Mouse (Mus musculus) heart, embryonic 15.5 days (tissue): ENCODE measurements around the gene Olfm2. TPM values are rescaled to one million over a fixed set of nuclear protein-coding genes. Genes with fewer than 3 reads are reported as not detected.

Experiments used
- ATAC-seq: fragments of 200-750 bp; cut with Nextera tagmentation; replicated peaks from 2 replicates; pipeline ENCODE4 v1.8.0; 2017; ENCODE audit warnings: low read depth, moderate TSS enrichment; ENCODE audit not compliant: insufficient number of reproducible peaks, insufficient read depth, low FRiP score
- H3K27ac ChIP-seq: fragments of 300-500 bp; sonication (generic); 2 replicates; pipeline ENCODE4 v1.5.1; 2015; ENCODE audit warnings: mild to moderate bottlenecking, inconsistent platforms
- H3K27me3 ChIP-seq: fragments of 300-500 bp; sonication (generic); 2 replicates; pipeline ENCODE4 v1.6.1; 2015; ENCODE audit warnings: inconsistent platforms
- H3K36me3 ChIP-seq: fragments of 300-500 bp; sonication (generic); 2 replicates; pipeline ENCODE4 v1.6.1; 2015; ENCODE audit warnings: mild to moderate bottlenecking, inconsistent platforms
- H3K4me1 ChIP-seq: fragments of 300-500 bp; sonication (generic); replicated peaks from 2 replicates; pipeline ENCODE4 v1.6.1; 2015; ENCODE audit warnings: inconsistent platforms
- H3K4me2 ChIP-seq: fragments of 300-500 bp; sonication (generic); 2 replicates; pipeline ENCODE4 v1.6.1; 2015; ENCODE audit warnings: inconsistent platforms, mild to moderate bottlenecking, moderate library complexity
- H3K4me3 ChIP-seq: fragments of 300-500 bp; sonication (generic); 2 replicates; pipeline ENCODE4 v1.5.1; 2015; ENCODE audit warnings: mild to moderate bottlenecking, inconsistent platforms
- H3K9ac ChIP-seq: fragments of 300-500 bp; sonication (generic); 2 replicates; pipeline ENCODE4 v1.6.1; 2015; ENCODE audit warnings: mild to moderate bottlenecking, inconsistent platforms
- H3K9me3 ChIP-seq: fragments of 300-500 bp; sonication (generic); replicated peaks from 2 replicates; pipeline ENCODE4 v1.6.1; 2016; ENCODE audit warnings: inconsistent platforms
- WGBS: fragments of 180-500 bp; shearing (Covaris S2); methylation state at CpG from one replicate; pipeline ENCODE4 v1.1.7; 2015; ENCODE audit warnings: mixed read lengths; 5-methylcytosine and 5-hydroxymethylcytosine counted together
- polyA plus RNA-seq: library from polyadenylated mRNA; unstranded; fragments of >200 nt; fragmentation: Nextera tagmentation; extraction: Ambion mirVana; gene quantifications from 2 replicates; pipeline ENCODE4 v1.2.1, GENCODE M21; 2015

Gene Olfm2
- polyA plus RNA-seq, 1 experiment from 2014 or later: 1.00 TPM

DNA sequence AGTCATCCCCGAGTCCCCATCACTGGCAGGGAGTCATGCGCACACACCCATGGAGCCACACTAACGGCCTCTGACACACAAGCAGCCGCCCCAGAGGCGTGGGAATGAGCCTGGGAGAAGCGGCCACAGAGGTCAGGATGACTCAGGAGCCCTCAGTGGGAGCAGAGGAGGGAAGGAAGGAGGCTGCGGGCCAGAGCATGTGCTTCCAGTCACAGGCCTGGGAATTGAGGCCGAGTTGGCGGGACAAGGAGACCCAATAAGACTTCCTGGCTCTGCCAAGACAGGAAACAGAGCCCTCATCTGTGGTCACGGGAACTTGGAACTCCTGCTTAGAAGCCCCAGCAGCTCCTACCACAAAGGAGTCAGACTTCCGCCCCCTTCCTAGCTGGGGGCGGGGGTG lies 14.7 kb upstream of the Olfm2 start:
- H3K4me3 ChIP-seq: no peak overlapping the region
- H3K36me3 ChIP-seq: no peaks in the 10 kb centered on the region
- 44% methylated on average over 12 of the region's 12 CpGs for WGBS
- no peak overlapping the region for H3K4me2 ChIP-seq
- no peak overlapping the region for H3K27ac ChIP-seq
- no peaks in the 10 kb centered on the region for H3K9me3 ChIP-seq
- no peaks in the 10 kb centered on the region for H3K4me1 ChIP-seq
- peak; percentile 73 for ATAC-seq
- no peaks in the 10 kb centered on the region; the same call in 1 of the 2 replicates for H3K27me3 ChIP-seq
- H3K9ac ChIP-seq: no peak overlapping the region

DNA sequence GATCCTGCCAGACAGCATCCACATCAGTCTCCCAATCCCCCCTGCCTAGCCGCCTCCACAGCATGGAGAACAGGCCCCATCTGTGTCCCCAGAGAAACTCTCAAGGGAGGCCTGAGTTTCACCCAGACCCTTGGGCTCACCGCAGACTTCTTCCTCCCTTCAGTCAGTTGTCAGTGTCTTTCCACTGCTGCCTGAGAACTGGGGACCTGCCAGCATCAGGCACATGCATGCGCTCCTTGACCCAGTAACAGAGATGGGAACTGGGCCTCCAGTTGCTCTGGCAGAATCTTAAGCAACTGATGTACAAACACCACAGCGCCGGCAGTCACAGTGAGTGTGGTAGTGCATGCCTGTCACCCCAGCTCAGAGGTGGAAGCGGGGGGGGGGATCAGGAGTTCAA lies 12.7 kb upstream of the Olfm2 start:
- H3K4me2 ChIP-seq: no peak overlapping the region
- H3K27me3 ChIP-seq: no peaks in the 10 kb centered on the region; the same call in 1 of the 2 replicates
- H3K4me1 ChIP-seq: no peaks in the 10 kb centered on the region
- 82% methylated on average over 6 of the region's 6 CpGs for WGBS
- H3K4me3 ChIP-seq: no peak overlapping the region
- H3K9me3 ChIP-seq: no peaks in the 10 kb centered on the region
- no peak overlapping the region for H3K9ac ChIP-seq
- no peak overlapping the region for H3K27ac ChIP-seq
- ATAC-seq: no peak
- H3K36me3 ChIP-seq: no peaks in the 10 kb centered on the region

DNA sequence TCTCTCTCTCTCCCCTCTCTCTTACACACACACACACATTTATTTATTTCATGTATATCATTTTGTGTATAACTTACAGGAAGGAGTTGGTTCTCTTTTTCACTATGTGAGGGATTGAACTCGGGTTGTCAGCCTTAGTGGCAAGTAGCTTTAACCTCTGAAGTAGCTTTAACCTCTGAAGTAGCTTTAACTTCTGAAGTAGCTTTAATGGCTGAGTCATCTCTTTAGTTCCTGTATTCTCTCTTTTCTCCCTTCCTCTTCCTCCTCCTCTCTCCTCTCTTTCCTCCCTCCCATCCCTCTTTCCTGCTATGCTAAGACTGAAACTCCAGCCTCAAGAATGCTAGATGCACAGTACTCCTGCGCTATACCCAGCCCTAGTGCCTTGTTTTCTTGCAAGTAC lies 12.1 kb upstream of the Olfm2 start:
- Histone ChIP-seq H3K4me3 (no peak overlapping the region), H3K36me3 (no peaks in the 10 kb centered on the region), H3K4me2 (no peak overlapping the region), H3K9me3 (no peaks in the 10 kb centered on the region), H3K9ac (no peak overlapping the region), H3K27me3 (no peaks in the 10 kb centered on the region; the same call in 1 of the 2 replicates), H3K4me1 (no peaks in the 10 kb centered on the region), H3K27ac (no peak overlapping the region)
- ATAC-seq: no peak
- WGBS: 75% methylated on average over 2 of the region's 2 CpGs

DNA sequence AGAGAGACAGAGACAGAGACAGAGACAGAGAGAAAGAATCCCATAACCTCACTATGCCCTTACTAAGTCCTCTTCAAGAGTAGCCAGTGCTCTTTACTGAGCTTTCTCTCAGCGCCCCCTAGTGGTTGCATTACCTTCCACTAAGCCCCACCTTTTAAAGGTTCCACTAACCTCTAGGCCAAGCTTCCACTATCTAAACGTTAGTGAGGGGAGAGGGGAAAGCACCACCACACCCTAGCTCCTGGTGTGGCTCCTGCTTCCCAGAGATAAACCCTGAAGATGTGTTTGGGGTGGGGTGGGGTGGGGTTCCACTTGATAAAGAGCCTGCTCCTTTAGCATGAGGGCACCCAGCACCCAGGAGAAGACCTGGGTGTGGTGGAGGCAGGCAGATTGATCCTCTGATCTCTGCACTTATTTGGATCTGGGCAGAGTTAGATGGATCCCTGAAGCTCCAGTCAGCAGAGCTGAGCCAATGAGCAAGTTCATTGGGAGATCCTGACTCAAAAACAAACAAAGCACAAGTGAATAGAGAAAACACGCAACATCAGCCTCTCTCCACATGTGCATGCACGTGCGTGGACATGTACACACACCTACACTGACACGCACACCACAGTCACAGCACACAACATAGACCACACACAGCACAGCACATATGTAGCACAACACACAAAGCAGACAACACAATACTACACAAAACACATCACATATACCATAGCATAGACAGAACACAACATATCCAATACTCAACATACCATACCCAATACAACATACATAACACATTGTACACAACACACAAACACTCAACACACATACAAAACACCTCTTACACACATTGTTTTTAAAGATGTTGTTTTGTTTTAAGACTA lies 11.2 kb upstream of the Olfm2 start:
- Histone ChIP-seq H3K27me3 (no peaks in the 10 kb centered on the region), H3K4me3 (no peak overlapping the region), H3K36me3 (no peaks in the 10 kb centered on the region), H3K27ac (no peak overlapping the region), H3K9me3 (no peaks in the 10 kb centered on the region), H3K4me1 (no peaks in the 10 kb centered on the region), H3K9ac (no peak overlapping the region), H3K4me2 (no peak overlapping the region)
- ATAC-seq: no peak
- 56% methylated on average over 6 of the region's 6 CpGs for WGBS

DNA sequence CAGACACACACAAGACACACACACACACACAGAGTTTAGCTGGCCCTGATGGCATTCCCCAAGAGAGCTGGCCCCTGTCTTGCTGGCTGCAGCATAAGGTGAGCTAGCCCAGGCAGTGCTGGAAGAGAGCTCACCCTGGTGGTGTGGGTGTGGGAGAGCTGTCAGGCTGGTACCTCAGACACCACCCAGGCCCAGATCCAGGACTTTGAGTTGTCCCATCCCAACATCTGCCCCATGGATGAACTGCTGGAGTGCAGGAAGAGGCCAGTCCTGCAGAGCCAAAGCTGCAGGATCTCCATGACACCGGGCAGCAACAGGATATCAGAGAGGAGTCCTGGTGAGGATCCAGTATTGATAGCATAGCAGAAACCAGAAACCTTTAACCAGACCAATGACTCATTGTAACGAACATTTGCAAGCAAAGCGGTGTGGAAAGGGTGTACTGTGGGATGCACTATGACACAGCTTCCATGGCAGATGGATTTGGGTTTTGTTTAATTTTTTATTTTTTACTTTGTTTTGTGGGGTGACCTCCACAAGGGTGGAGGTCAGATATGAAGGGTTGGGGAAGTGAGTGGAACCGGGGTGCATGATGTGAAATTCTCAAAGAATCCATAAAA lies 10.0 kb upstream of the Olfm2 start:
- 78% methylated on average over 4 of the region's 4 CpGs for WGBS
- H3K4me2 ChIP-seq: no peak overlapping the region
- no peak overlapping the region for H3K9ac ChIP-seq
- no peak overlapping the region for H3K4me3 ChIP-seq
- H3K27ac ChIP-seq: no peak overlapping the region
- H3K9me3 ChIP-seq: no peaks in the 10 kb centered on the region
- no peak for ATAC-seq
- H3K27me3 ChIP-seq: no peaks in the 10 kb centered on the region
- H3K36me3 ChIP-seq: no peaks in the 10 kb centered on the region
- no peaks in the 10 kb centered on the region for H3K4me1 ChIP-seq

DNA sequence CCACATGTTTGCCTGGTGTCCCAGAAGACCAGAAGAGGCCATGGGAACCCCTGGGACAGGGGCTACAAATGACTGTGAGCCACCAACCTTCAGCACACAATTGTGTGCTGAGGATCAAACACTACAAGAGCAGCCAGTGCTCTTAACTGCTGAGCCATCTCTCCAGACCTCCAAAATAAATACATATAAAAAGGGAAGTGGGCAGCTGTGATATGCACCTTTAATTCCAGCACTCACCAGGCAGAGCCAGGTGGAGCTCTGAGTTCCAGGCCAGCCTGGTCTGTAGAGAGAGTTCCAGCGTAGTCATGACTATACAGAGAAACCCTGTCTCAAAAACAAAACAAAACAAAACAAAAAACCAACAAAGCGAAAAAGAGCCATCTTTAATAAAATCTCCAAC lies 8.2 kb upstream of the Olfm2 start:
- Histone ChIP-seq H3K9me3 (no peaks in the 10 kb centered on the region), H3K9ac (no peak overlapping the region), H3K4me1 (no peaks in the 10 kb centered on the region), H3K4me3 (no peak overlapping the region), H3K27ac (no peak overlapping the region), H3K4me2 (no peak overlapping the region), H3K27me3 (no peaks in the 10 kb centered on the region), H3K36me3 (no peaks in the 10 kb centered on the region)
- no peak for ATAC-seq
- WGBS: 73% methylated on average over 2 of the region's 2 CpGs

DNA sequence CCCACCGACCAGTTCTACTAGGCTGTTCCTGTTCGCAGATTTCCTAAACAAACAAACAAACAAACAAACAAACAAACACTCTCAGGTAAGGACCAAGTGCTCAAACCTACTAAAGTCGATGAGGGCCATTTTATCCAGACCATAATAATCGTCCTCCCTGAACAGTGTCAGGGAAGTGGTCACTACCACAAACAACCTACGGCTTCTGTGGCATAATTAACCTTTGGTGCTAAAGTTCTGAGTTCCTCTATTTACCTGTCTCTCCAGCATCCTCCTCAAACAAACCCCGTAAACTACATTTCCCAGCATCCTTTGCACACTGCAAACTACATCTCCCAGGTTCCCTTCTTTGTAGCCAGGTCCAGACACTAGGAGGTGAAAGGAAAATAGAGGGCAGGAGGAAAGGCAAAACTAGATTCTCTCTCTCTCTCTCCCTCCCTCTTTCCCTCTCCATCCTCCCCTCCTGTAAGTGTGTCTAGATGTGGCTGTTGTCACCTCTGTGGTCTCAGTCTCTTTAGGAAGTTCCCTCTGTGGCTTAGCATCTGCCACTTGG lies 5.4 kb upstream of the Olfm2 start:
- no peak overlapping the region for H3K9ac ChIP-seq
- H3K9me3 ChIP-seq: no peaks in the 10 kb centered on the region
- H3K4me2 ChIP-seq: no peak overlapping the region
- H3K4me3 ChIP-seq: no peak overlapping the region
- H3K36me3 ChIP-seq: no peaks in the 10 kb centered on the region
- H3K27ac ChIP-seq: no peak overlapping the region
- peaks cover 23% of the 10 kb centered on the region for H3K27me3 ChIP-seq
- H3K4me1 ChIP-seq: no peaks in the 10 kb centered on the region
- 45% methylated on average over 6 of the region's 6 CpGs for WGBS
- ATAC-seq: no peak

DNA sequence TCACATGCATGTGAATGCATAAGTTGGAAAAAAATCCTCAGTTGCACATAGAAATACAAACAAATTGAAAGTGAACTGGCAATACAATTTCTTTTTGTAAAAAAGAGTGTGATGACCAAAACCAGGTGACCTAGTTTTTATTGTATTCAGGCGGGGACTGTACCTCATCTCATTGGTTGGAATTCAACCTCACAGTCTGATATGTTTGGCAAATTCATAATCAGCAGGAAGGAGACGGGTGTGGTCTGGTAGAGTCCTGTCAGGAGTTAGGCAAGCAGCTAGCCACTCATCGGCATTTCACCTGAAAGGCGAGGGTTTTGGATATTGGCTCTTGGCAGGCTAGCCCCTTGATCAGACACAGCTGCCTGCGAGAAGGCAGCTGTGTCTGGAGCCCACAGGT lies 3.1 kb upstream of the Olfm2 start:
- Histone ChIP-seq H3K4me2 (no peak overlapping the region), H3K27me3 (peaks cover 47% of the 10 kb centered on the region), H3K4me1 (peaks cover 9% of the 10 kb centered on the region), H3K9me3 (no peaks in the 10 kb centered on the region), H3K36me3 (no peaks in the 10 kb centered on the region), H3K4me3 (no peak overlapping the region), H3K27ac (no peak overlapping the region), H3K9ac (no peak overlapping the region)
- ATAC-seq: no peak
- WGBS: 50% methylated on average over 5 of the region's 5 CpGs

DNA sequence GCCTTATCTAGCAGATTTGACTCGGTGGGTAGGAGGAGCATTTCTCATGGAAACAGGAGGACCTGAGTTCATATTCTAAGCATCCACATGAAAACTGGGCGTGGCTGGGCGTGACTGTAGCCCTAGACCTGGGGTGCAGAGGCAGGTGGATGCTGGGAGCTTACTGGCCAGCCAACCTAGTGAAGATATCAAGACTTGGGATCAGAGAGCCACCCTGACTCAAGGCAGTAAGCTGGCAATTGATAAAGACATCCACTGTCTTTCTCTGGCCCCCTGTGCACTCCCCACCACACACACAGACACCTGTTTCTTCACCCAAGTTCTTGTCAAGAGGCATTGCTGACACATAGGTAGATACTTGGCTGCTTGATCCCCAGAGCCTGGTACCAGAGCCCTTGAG lies 2.4 kb upstream of the Olfm2 start:
- peaks cover 54% of the 10 kb centered on the region for H3K27me3 ChIP-seq
- WGBS: 62% methylated on average over 3 of the region's 3 CpGs

DNA sequence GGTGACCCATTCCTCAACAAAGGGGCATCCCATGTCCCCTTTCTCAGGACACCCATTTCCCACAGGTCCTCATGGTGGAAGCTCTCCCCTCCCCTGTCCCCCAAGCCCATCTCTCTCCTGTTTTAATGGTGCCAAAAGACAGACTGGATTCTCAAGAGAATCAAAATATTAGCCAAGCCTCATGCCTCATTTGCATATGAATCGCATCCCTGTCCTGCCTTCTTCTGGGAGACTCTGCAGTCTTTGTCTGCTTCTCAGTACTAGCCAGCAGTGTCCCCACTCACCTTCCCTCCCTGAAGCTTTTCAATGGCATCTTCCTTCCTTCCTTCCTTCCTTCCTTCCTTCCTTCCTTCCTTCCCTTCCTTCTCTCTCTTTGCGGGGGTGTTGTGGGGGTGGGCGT lies 1.5 kb upstream of the Olfm2 start:
- Histone ChIP-seq H3K4me2 (no peak overlapping the region), H3K4me3 (no peak overlapping the region), H3K4me1 (peaks cover 9% of the 10 kb centered on the region), H3K9ac (no peak overlapping the region), H3K27me3 (peaks cover 62% of the 10 kb centered on the region), H3K36me3 (no peaks in the 10 kb centered on the region), H3K27ac (no peak overlapping the region), H3K9me3 (no peaks in the 10 kb centered on the region)
- 15% methylated on average over 3 of the region's 3 CpGs for WGBS
- ATAC-seq: no peak

More for the DNA sequence above, 2.4 kb upstream of the Olfm2 start:
- ATAC-seq: no peak
- Histone ChIP-seq H3K4me2 (no peak overlapping the region), H3K36me3 (no peaks in the 10 kb centered on the region), H3K9me3 (no peaks in the 10 kb centered on the region), H3K4me3 (no peak overlapping the region), H3K9ac (no peak overlapping the region), H3K27ac (no peak overlapping the region), H3K4me1 (peaks cover 9% of the 10 kb centered on the region)

DNA sequence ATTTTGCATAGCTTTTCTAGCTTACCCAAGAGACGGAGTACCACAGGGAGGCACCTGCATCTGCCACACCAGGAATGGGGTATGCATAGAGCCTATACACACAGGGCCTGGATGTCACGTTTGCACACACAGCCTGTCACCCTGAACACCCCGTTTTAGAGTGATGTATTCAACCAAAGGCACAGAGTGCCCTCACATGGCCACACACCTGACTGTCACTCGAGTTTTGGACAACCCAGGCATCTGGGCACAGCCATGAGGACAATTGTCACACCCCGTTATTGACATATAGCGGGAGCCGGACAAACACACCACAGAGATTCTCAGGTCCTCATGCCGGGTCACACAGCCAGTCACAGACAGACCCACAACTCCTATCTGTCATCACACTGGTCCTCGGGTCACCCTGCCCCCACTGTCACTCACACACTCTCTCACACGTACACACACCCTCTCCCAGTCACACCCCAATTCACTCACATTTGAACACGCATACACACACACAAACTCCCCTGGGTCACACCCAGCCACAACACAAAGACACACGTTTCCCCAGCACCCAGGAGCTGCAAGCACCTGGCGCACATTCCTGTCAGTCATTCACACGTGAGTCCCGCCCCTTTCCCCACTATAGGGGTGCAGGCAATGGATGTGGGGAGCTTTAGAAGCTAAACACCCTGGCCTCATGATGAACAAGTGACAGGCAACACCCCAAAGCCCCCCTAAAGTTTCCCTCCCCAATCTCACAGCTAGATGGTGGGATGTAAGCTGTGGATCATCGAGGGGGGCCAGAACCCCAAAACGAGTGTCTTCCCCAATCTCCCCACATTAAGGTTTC lies 801 bp downstream of the Olfm2 start:
- H3K9ac ChIP-seq: no peak overlapping the region

More for the DNA sequence above, 801 bp downstream of the Olfm2 start:
- H3K9me3 ChIP-seq: no peaks in the 10 kb centered on the region
- no peak for ATAC-seq
- WGBS: 15% methylated on average over 17 of the region's 17 CpGs
- H3K4me1 ChIP-seq: peaks cover 11% of the 10 kb centered on the region
- H3K4me3 ChIP-seq: peak overlapping the region; percentile 43; the same call in 1 of the 2 replicates
- H3K27ac ChIP-seq: no peak overlapping the region
- H3K36me3 ChIP-seq: no peaks in the 10 kb centered on the region
- H3K4me2 ChIP-seq: peak overlapping the region; percentile 69
- H3K27me3 ChIP-seq: peaks cover 76% of the 10 kb centered on the region
